Mouse (Mus musculus) liver, embryonic 14.5 days (tissue): ENCODE measurements around the gene Fam13c. TPM values are rescaled to one million over a fixed set of nuclear protein-coding genes. Genes with fewer than 3 reads are reported as not detected.

Source experiments
- ATAC-seq: fragments of 200-750 bp; cut with Nextera tagmentation; 2 replicates; pipeline ENCODE4 v1.8.0; 2017; ENCODE audit warnings: moderate number of reproducible peaks, mild to moderate bottlenecking, moderate library complexity; ENCODE audit not compliant: insufficient read depth
- DNase-seq, 3 experiments: peaks; one replicate each; pipeline ENCODE4 v3.0.0-alpha.2; 2012 to 2013; ENCODE audit warnings: low read depth in 3 of 3, low spot score in 3 of 3
- H3K27ac ChIP-seq: fragments of 300-500 bp; sonication (generic); 2 replicates; pipeline ENCODE4 v1.5.1; 2014; ENCODE audit warnings: moderate library complexity, mild to moderate bottlenecking, control low read depth, inconsistent platforms
- H3K27me3 ChIP-seq: fragments of 300-500 bp; sonication (generic); 2 replicates; pipeline ENCODE4 v1.6.1; 2014; ENCODE audit warnings: mild to moderate bottlenecking, low read length, moderate library complexity; ENCODE audit not compliant: control insufficient read depth, insufficient read depth
- H3K36me3 ChIP-seq: fragments of 300-500 bp; sonication (generic); replicated peaks from 2 replicates; pipeline ENCODE4 v1.6.1; 2014; ENCODE audit warnings: low read depth; ENCODE audit not compliant: control insufficient read depth, insufficient read depth
- H3K4me1 ChIP-seq, 2 experiments: fragments of 200-500 bp in 1 of 2; fragments of 300-500 bp in 1 of 2; sonication (generic) in 1 of 2; replicated peaks; 2 replicates each; pipeline ENCODE4 v1.6.1; 2012 to 2014; ENCODE audit warnings: antibody characterized with exemption in 1 of 2, inconsistent platforms in 1 of 2, low read length in 1 of 2; ENCODE audit not compliant: control insufficient read depth in 2 of 2, insufficient read depth in 2 of 2
- H3K4me2 ChIP-seq: fragments of 300-500 bp; sonication (generic); 2 replicates; pipeline ENCODE4 v1.6.1; 2014; ENCODE audit warnings: low read depth, mild to moderate bottlenecking, control low read depth, moderate library complexity
- H3K4me3 ChIP-seq, 2 experiments: fragments of 200-500 bp in 1 of 2; fragments of 300-500 bp in 1 of 2; sonication (generic) in 1 of 2; 2 replicates each; pipeline ENCODE4 v1.5.1; 2012 to 2014; ENCODE audit warnings: low read depth in 2 of 2, low read length in 2 of 2, mild to moderate bottlenecking in 2 of 2, control low read depth in 1 of 2, inconsistent platforms in 1 of 2, moderate library complexity in 1 of 2; ENCODE audit not compliant: insufficient read depth in 1 of 2
- H3K9ac ChIP-seq: fragments of 300-500 bp; sonication (generic); replicated peaks from 2 replicates; pipeline ENCODE4 v1.6.1; 2014; ENCODE audit warnings: mild to moderate bottlenecking, control low read depth, moderate library complexity
- H3K9me3 ChIP-seq: fragments of 300-500 bp; sonication (generic); 2 replicates; pipeline ENCODE4 v1.6.1; 2016; ENCODE audit warnings: low read length, mixed read lengths; ENCODE audit not compliant: control insufficient read depth
- CTCF ChIP-seq: IDR thresholded peaks from 2 replicates; pipeline ENCODE4 v1.5.1; 2016; ENCODE audit warnings: antibody characterized with exemption, low read depth, control low read depth
- EP300 ChIP-seq: IDR thresholded peaks from 2 replicates; pipeline ENCODE4 v1.6.1; 2016; ENCODE audit warnings: antibody characterized with exemption, low read depth
- WGBS: fragments of 180-500 bp; shearing (Covaris S2); extraction: QIAGEN DNeasy Blood & Tissue Kit; methylation state at CpG from one replicate; pipeline ENCODE4 v1.1.7; 2014; ENCODE audit not compliant: insufficient replicate concordance; 5-methylcytosine and 5-hydroxymethylcytosine counted together
- polyA plus RNA-seq, 2 experiments: library from polyadenylated mRNA; depleted of rRNA in 1 of 2; stranded (reverse) in 1 of 2; unstranded in 1 of 2; fragments of >200 nt; fragmentation: Nextera tagmentation in 1 of 2; extraction: Ambion mirVana in 1 of 2; gene quantifications; 2 replicates each; pipeline versions ENCODE4 v1.2.1 to v1.2.3; 2012 to 2014

Fam13c gene
- 0.06 and 0.11 TPM in 2 replicates for polyA plus RNA-seq (2012; rRNA removed)
- 0.08 and 0.10 TPM in 2 replicates for polyA plus RNA-seq (2014; fragmentation: Nextera tagmentation; extraction: Ambion mirVana)

GRCm38 (mm10) chr10:70439676-70440521 lies at the start of gene Fam13c:
Gene Fam13c, plus strand, starts transcription at chr10:70440481.
- Histone ChIP-seq H3K4me3 (peak within 1 kb of the TSS; percentile 43 to 53), H3K9ac (no peak within 1 kb of the TSS), H3K27ac (no peak within 1 kb of the TSS), H3K4me1 (no peaks in the 10 kb centered on the region), H3K9me3 (no peaks in the 10 kb centered on the region), H3K27me3 (no peaks in the 10 kb centered on the region), H3K36me3 (no peaks in the 10 kb centered on the region), H3K4me2 (peak within 1 kb of the TSS; percentile 60)
- no peak for DNase-seq
- TF ChIP-seq CTCF (no peak), EP300 (no peak)
- 8% methylated on average over 24 of the region's 24 CpGs for WGBS
- ATAC-seq, result no peak

- Histone ChIP-seq H3K9me3 (no peaks in the 10 kb centered on the region), H3K27ac (no peak overlapping the region), H3K9ac (no peak overlapping the region), H3K27me3 (no peaks in the 10 kb centered on the region), H3K4me3 (no peak overlapping the region), H3K36me3 (no peaks in the 10 kb centered on the region), H3K4me2 (no peak overlapping the region), H3K4me1 (no peaks in the 10 kb centered on the region)
- no peak for ATAC-seq
- WGBS, result 59% methylated on average over 5 of the region's 5 CpGs
- DNase-seq, result no peak
- TF ChIP-seq EP300 (no peak), CTCF (no peak)
Observed at GRCm38 (mm10) chr10:70395900-70396299, 44.4 kb upstream of the Fam13c start.

- TF ChIP-seq CTCF (no peak), EP300 (no peak)
- Histone ChIP-seq H3K9ac (no peak overlapping the region), H3K4me3 (no peak overlapping the region), H3K9me3 (no peaks in the 10 kb centered on the region), H3K4me1 (no peaks in the 10 kb centered on the region), H3K4me2 (no peak overlapping the region), H3K36me3 (no peaks in the 10 kb centered on the region), H3K27ac (no peak overlapping the region), H3K27me3 (no peaks in the 10 kb centered on the region)
- ATAC-seq (no peak), DNase-seq (no peak)
- 54% methylated on average over 6 of the region's 6 CpGs for WGBS
Observed at GRCm38 (mm10) chr10:70398224-70398623, 42.1 kb upstream of the Fam13c start.

- 59% methylated on average over 4 of the region's 4 CpGs for WGBS
- no peak overlapping the region for H3K9ac ChIP-seq
- no peak for TF ChIP-seq EP300
- TF ChIP-seq CTCF, result no peak
- H3K4me2 ChIP-seq, result no peak overlapping the region
- H3K4me1 ChIP-seq, result no peaks in the 10 kb centered on the region
- no peak overlapping the region for H3K27ac ChIP-seq
- DNase-seq, result no peak
- H3K9me3 ChIP-seq, result no peaks in the 10 kb centered on the region
- no peaks in the 10 kb centered on the region for H3K27me3 ChIP-seq
- ATAC-seq, result no peak
- H3K36me3 ChIP-seq, result no peaks in the 10 kb centered on the region
- H3K4me3 ChIP-seq, result no peak overlapping the region
Observed at GRCm38 (mm10) chr10:70402006-70402405, 38.3 kb upstream of the Fam13c start.

GRCm38 (mm10) chr10:70402711-70403110 lies 37.6 kb upstream of the Fam13c start:
- H3K27me3 ChIP-seq, result no peaks in the 10 kb centered on the region
- no peak overlapping the region for H3K9ac ChIP-seq
- WGBS, result 55% methylated on average over 4 of the region's 4 CpGs
- no peaks in the 10 kb centered on the region for H3K36me3 ChIP-seq
- no peak for TF ChIP-seq CTCF
- TF ChIP-seq EP300, result no peak
- no peaks in the 10 kb centered on the region for H3K9me3 ChIP-seq
- H3K4me1 ChIP-seq, result no peaks in the 10 kb centered on the region
- no peak overlapping the region for H3K4me2 ChIP-seq
- H3K4me3 ChIP-seq, result no peak overlapping the region
- H3K27ac ChIP-seq, result no peak overlapping the region
- DNase-seq (no peak), ATAC-seq (no peak)
